Comparison of ENCODE assay signal across 26 mouse cellular contexts in the genomic region with DNA sequence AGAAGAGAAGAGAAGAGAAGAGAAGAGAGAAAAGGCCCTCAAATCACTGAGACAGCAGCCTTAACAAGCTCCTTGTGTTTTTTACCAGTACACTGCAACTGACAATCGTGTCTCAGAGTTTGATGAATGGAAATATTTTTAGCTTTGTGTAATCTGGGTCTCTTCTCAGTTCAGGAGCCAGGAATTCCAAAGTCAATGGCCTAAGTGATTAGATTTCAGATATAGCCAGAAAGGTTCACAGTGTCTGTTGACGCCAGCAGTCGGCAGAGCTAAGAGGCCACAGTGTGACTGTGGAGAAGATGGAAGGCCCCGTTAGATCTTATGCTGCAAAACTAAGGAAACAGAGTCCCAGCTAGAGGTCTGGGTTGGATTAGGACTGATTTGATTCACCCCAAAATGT.
DNase-seq lines count a peak whose midpoint lies in the region; ATAC-seq and TF ChIP-seq lines count a peak whose summit lies in the region.
"Had no signal": no experiment of that assay in that cellular context is flagged by ENCODE, and none has a peak within 500 bp of the region (broad histone marks: within the 10 kb centered on the region; RNA-seq: fewer than 3 reads in every experiment).

No protein-coding gene starts in this region.

- TF ChIP-seq CTCF in lung, embryonic 14.5 days (IDR thresholded peaks at IDR 0.05; ENCODE audit: low read depth) = no peak
- TF ChIP-seq CTCF in lung, adult 2 months (IDR thresholded peaks at IDR 0.05; ENCODE audit: insufficient read depth, low read length) = no peak

- 0 out of 2 replicates have a peak, but pooled peaks cover 6% of the 10 kb centered on the region for H3K36me3 ChIP-seq in heart, embryonic 14.5 days (ENCODE audit: control insufficient read depth, insufficient read depth, low read length)
- H3K36me3 ChIP-seq in lung, embryonic 14.5 days (ENCODE audit: insufficient read depth) = no peaks in the 10 kb centered on the region; the same call in 1 of the 2 replicates
- H3K36me3 ChIP-seq: forebrain, embryonic 15.5 days; liver, embryonic 12.5 days; lung, embryonic 15.5 days; neural tube, embryonic 12.5 days had no signal

- H3K4me1 ChIP-seq in heart, embryonic 14.5 days (ENCODE audit: control insufficient read depth in 2 of 2, insufficient read depth in 2 of 2, low read length in 2 of 2) = peaks cover 2 to 9% of the 10 kb centered on the region in 2 experiments; a peak in 2 of 4 replicates
- peaks cover 5% of the 10 kb centered on the region; the same call in 1 of the 2 replicates for H3K4me1 ChIP-seq in lung, embryonic 14.5 days (ENCODE audit: insufficient read depth)
- no peaks in the 10 kb centered on the region for H3K4me1 ChIP-seq in lung, adult 2 months (ENCODE audit: control insufficient read depth, insufficient read depth, low read length)
- H3K4me1 ChIP-seq: embryonic facial prominence, embryonic 15.5 days; forebrain, embryonic 15.5 days; limb, embryonic 12.5 days; liver, embryonic 12.5 days; megakaryocyte, embryonic 14.5 days; neural tube, embryonic 12.5 days had no signal

- no peaks in the 10 kb centered on the region for H3K9me3 ChIP-seq in heart, embryonic 14.5 days (ENCODE audit: control insufficient read depth, low read length)
- no peaks in the 10 kb centered on the region for H3K9me3 ChIP-seq in lung, embryonic 14.5 days (ENCODE audit: low read depth, low read length)
- H3K9me3 ChIP-seq: embryonic facial prominence, embryonic 15.5 days; forebrain, embryonic 15.5 days; limb, embryonic 12.5 days; liver, embryonic 12.5 days; lung, embryonic 15.5 days; megakaryocyte, embryonic 14.5 days; neural tube, embryonic 12.5 days had no signal

- peak overlapping the region; percentile 43 to 56; a peak in 3 of 4 replicates for H3K27ac ChIP-seq in heart, embryonic 14.5 days (replicated peaks in 1 of 2; ENCODE audit: control insufficient read depth in 1 of 2, insufficient read depth in 1 of 2, low read depth in 2 of 2, low read length in 2 of 2)
- H3K27ac ChIP-seq in lung, embryonic 14.5 days (ENCODE audit: low read depth) = no peak overlapping the region
- H3K27ac ChIP-seq: embryonic facial prominence, embryonic 15.5 days; forebrain, embryonic 15.5 days; hindbrain, postnatal 0 days; limb, embryonic 12.5 days; liver, embryonic 12.5 days; lung, embryonic 15.5 days; neural tube, embryonic 12.5 days had no signal

- 11% methylated on average over 4 of the region's 4 CpGs for WGBS in heart, embryonic 14.5 days
- WGBS in lung, embryonic 14.5 days = 13% methylated on average over 4 of the region's 4 CpGs
- WGBS in lung, adult 2 months = 22% methylated on average over 4 of the region's 4 CpGs

- H3K9ac ChIP-seq in heart, embryonic 14.5 days (ENCODE audit: low read length) = no peak overlapping the region
- H3K9ac ChIP-seq in lung, embryonic 14.5 days = no peak overlapping the region
- H3K9ac ChIP-seq: embryonic facial prominence, embryonic 15.5 days; forebrain, embryonic 15.5 days; limb, embryonic 12.5 days; liver, embryonic 12.5 days; lung, embryonic 15.5 days; neural tube, embryonic 12.5 days had no signal

- peak; percentile 11 for DNase-seq in embryo, embryonic 10 days (ENCODE audit: low spot score)
- no peak for DNase-seq in embryo, embryonic 9.5 days (ENCODE audit: extremely low spot score)
- no peak for DNase-seq in heart, adult 9 months (ENCODE audit: low spot score in 2 of 2)
- DNase-seq in lung, embryonic 14.5 days = peak; percentile 35
- DNase-seq in lung, adult 2 months = no peak
- DNase-seq in lung, postnatal 36 days = peak; percentile 22
- DNase-seq in right cerebral cortex, postnatal 14 days = no peak
- DNase-seq: cerebellum, adult 11-12 months; cerebellum, postnatal 14 days; kidney, adult 9 months; kidney, postnatal 36 days; layer of hippocampus, postnatal 36 days; midbrain, embryonic 14.5 days; retina, postnatal 1 day had no signal

- no peaks in the 10 kb centered on the region for H3K27me3 ChIP-seq in heart, embryonic 14.5 days (ENCODE audit: control insufficient read depth, insufficient read depth, low read length)
- no peaks in the 10 kb centered on the region for H3K27me3 ChIP-seq in lung, embryonic 14.5 days (ENCODE audit: insufficient read depth, low read length)
- H3K27me3 ChIP-seq: embryonic facial prominence, embryonic 15.5 days; forebrain, embryonic 15.5 days; limb, embryonic 12.5 days; liver, embryonic 12.5 days; lung, embryonic 15.5 days; megakaryocyte, embryonic 14.5 days; neural tube, embryonic 12.5 days; Patski had no signal

- no peak overlapping the region for H3K4me3 ChIP-seq in heart, embryonic 14.5 days (ENCODE audit: control insufficient read depth in 1 of 2, insufficient read depth in 1 of 2, low read depth in 1 of 2, low read length in 2 of 2)
- H3K4me3 ChIP-seq in lung, embryonic 14.5 days (ENCODE audit: low read depth, low read length) = no peak overlapping the region
- H3K4me3 ChIP-seq in lung, adult 2 months (replicated peaks; ENCODE audit: extremely low read depth, low read depth, low read length) = no peak overlapping the region
- H3K4me3 ChIP-seq: embryonic facial prominence, embryonic 15.5 days; forebrain, embryonic 15.5 days; limb, embryonic 12.5 days; liver, embryonic 12.5 days; lung, embryonic 15.5 days; megakaryocyte, embryonic 14.5 days; neural tube, embryonic 12.5 days had no signal

- no peak for TF ChIP-seq POLR2A in lung, adult 2 months (IDR thresholded peaks at IDR 0.05; ENCODE audit: borderline replicate concordance, extremely low read depth, low read depth, low read length)

- H3K4me2 ChIP-seq in heart, embryonic 14.5 days (ENCODE audit: low read length) = peak overlapping the region; percentile 17; the same call in 1 of the 2 replicates
- H3K4me2 ChIP-seq in lung, embryonic 14.5 days = no peak overlapping the region
- H3K4me2 ChIP-seq: embryonic facial prominence, embryonic 15.5 days; forebrain, embryonic 15.5 days; limb, embryonic 12.5 days; liver, embryonic 12.5 days; lung, embryonic 15.5 days; neural tube, embryonic 12.5 days had no signal

- no peak for ATAC-seq in heart, embryonic 14.5 days (ENCODE audit: insufficient number of reproducible peaks, insufficient read depth, low FRiP score, low read depth)
- ATAC-seq in lung, embryonic 14.5 days (ENCODE audit: insufficient read depth) = no peak
- ATAC-seq: CD4-positive, CD25-positive, alpha-beta regulatory T cell, adult 4 months; forebrain, embryonic 15.5 days; hindbrain, postnatal 0 days; intestine, embryonic 16.5 days; liver, embryonic 12.5 days; Patski had no signal

Comparison
In these comparisons a context has a peak if more than half of its experiments do, and no peak if none do; other contexts are left out.
1. DNase-seq: peak in embryo, embryonic 10 days (single experiment), lung, embryonic 14.5 days (single experiment) and lung, postnatal 36 days (single experiment); none in embryo, embryonic 9.5 days (single experiment), heart, adult 9 months (0 of 2), lung, adult 2 months (single experiment) and right cerebral cortex, postnatal 14 days (single experiment).